Mouse (Mus musculus) ES-Bruce4 (cell line): ENCODE results near the gene Pigf.

ENCODE experiments used
- CTCF ChIP-seq: IDR thresholded peaks from one replicate; pipeline ENCODE4 v1.8.1; 2011; ENCODE audit warnings: low read depth, low read length
- EP300 ChIP-seq: IDR thresholded peaks from 2 replicates; pipeline ENCODE4 v1.6.1; 2011; ENCODE audit warnings: low read depth, low read length; ENCODE audit not compliant: insufficient read depth
- POLR2A ChIP-seq: IDR thresholded peaks from one replicate; pipeline ENCODE4 v1.8.1; 2011; ENCODE audit warnings: low read length; ENCODE audit not compliant: insufficient read depth

DNA sequence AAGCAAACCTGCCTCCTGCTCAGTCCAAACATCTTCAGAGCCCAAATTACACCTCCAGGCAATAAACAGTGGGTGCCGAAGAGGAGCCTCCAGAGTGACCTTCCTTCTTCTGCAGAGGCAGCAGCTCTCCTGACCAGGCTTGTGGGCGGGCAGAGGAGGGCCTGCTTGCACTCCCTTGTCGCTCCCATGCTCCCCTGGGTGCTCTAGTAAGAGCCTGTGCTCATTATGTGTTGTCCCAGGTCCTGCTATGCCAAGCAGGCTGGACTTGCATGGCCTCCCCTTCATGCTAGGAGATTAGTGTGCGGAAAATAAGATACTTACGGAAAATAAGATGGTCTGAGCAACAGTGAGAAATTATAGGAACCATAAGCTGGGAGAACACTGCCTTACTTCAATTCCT, 24.5 kb upstream of the Pigf start:
- no peak for TF ChIP-seq CTCF
- TF ChIP-seq EP300, result no peak
- no peak for TF ChIP-seq POLR2A
